Mouse (Mus musculus) heart, embryonic 13.5 days (tissue): ENCODE measurements around the gene Eif1. TPM values are rescaled to one million over a fixed set of nuclear protein-coding genes. Genes with fewer than 3 reads are reported as not detected.
A peak's percentile ranks its signal among the peaks of the same experiment; 100 is the strongest.

Experiments used
- ATAC-seq: fragments of 200-750 bp; cut with Nextera tagmentation; 2 replicates; pipeline ENCODE4 v1.8.0; 2017; ENCODE audit warnings: moderate TSS enrichment; ENCODE audit not compliant: insufficient number of reproducible peaks, low FRiP score, low TSS enrichment; ENCODE audit errors: extremely low read depth
- H3K27ac ChIP-seq: fragments of 300-500 bp; sonication (generic); replicated peaks from 2 replicates; pipeline ENCODE4 v1.5.1; 2015; ENCODE audit warnings: moderate library complexity, mild to moderate bottlenecking, inconsistent platforms
- H3K27me3 ChIP-seq: fragments of 300-500 bp; sonication (generic); replicated peaks from 2 replicates; pipeline ENCODE4 v1.6.1; 2015; ENCODE audit warnings: mild to moderate bottlenecking, inconsistent platforms
- H3K36me3 ChIP-seq: fragments of 300-500 bp; sonication (generic); 2 replicates; pipeline ENCODE4 v1.6.1; 2015; ENCODE audit warnings: mild to moderate bottlenecking, inconsistent platforms
- H3K4me1 ChIP-seq: fragments of 300-500 bp; sonication (generic); 2 replicates; pipeline ENCODE4 v1.6.1; 2015; ENCODE audit warnings: inconsistent platforms
- H3K4me2 ChIP-seq: fragments of 300-500 bp; sonication (generic); 2 replicates; pipeline ENCODE4 v1.6.1; 2015; ENCODE audit warnings: inconsistent platforms, mild to moderate bottlenecking, moderate library complexity
- H3K4me3 ChIP-seq: fragments of 300-500 bp; sonication (generic); 2 replicates; pipeline ENCODE4 v1.5.1; 2015; ENCODE audit warnings: moderate library complexity, mild to moderate bottlenecking, inconsistent platforms
- H3K9ac ChIP-seq: fragments of 300-500 bp; sonication (generic); 2 replicates; pipeline ENCODE4 v1.6.1; 2015; ENCODE audit warnings: inconsistent platforms, mild to moderate bottlenecking, moderate library complexity
- H3K9me3 ChIP-seq: fragments of 300-500 bp; sonication (generic); 2 replicates; pipeline ENCODE4 v1.6.1; 2016; ENCODE audit warnings: inconsistent platforms
- WGBS: fragments of 180-500 bp; shearing (Covaris S2); methylation state at CpG from one replicate; pipeline ENCODE4 v1.1.7; 2015; ENCODE audit warnings: mixed read lengths; 5-methylcytosine and 5-hydroxymethylcytosine counted together
- polyA plus RNA-seq: library from polyadenylated mRNA; unstranded; fragments of >200 nt; fragmentation: Nextera tagmentation; extraction: Ambion mirVana; gene quantifications from 2 replicates; pipeline ENCODE4 v1.2.1, GENCODE M21; 2015

Gene Eif1
- polyA plus RNA-seq, result 1,570 and 1,681 TPM in 2 replicates

DNA sequence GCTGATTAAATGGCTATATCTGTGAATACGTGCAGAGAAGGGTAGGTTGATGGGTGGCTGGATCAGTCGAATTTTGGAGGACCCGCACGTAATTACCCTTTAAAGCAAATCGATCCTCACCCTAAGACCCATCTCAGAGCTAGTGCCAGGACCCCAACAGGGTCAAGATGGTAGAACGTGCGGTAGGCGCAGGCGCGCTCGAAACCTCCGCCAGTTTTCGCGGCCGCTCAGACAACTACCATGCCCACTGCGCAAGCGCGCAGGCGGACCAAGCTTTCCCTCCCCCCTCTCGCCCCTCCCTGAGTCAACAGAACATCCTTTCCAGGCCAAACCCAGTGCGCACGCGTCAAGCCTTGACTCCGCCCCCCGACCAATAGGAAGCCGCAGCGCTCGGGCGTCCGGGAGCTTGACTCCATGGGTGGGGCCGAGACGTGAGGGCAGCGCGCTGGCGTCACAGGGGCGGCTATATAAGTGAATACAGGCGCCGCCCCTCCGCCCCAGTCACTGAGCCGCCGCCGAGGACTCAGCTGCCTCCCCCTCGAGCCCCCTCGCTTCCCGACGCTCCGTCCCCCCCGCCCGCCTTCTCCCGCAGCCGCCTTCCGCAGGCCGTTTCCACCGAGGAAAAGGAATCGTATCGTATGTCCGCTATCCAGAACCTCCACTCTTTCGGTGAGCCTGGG, at the start of gene Eif1:
Gene Eif1, plus strand, starts transcription at position 394 of the 680 bp plus-strand sequence.
- under 1% methylated on average over 42 of the region's 58 CpGs for WGBS
- no peaks in the 10 kb centered on the region for H3K9me3 ChIP-seq
- peak within 1 kb of the TSS; percentile 100 for H3K9ac ChIP-seq
- ATAC-seq, result peak; percentile 88
- H3K4me1 ChIP-seq, result peaks cover 16% of the 10 kb centered on the region
- H3K4me2 ChIP-seq, result peak within 1 kb of the TSS; percentile 92
- peak within 1 kb of the TSS; percentile 100 for H3K27ac ChIP-seq
- peaks cover 26% of the 10 kb centered on the region for H3K36me3 ChIP-seq
- H3K27me3 ChIP-seq, result no peaks in the 10 kb centered on the region
- peak within 1 kb of the TSS; percentile 87 for H3K4me3 ChIP-seq

GRCm38 (mm10) chr11:100271878-100272277, 47.8 kb upstream of the Eif1 start:
- Histone ChIP-seq H3K27ac (no peak overlapping the region), H3K9ac (no peak overlapping the region), H3K27me3 (peaks cover 30% of the 10 kb centered on the region), H3K4me1 (peaks cover 7% of the 10 kb centered on the region), H3K4me3 (no peak overlapping the region), H3K36me3 (no peaks in the 10 kb centered on the region), H3K9me3 (no peaks in the 10 kb centered on the region), H3K4me2 (no peak overlapping the region)
- WGBS, result 84% methylated on average over 1 of the region's 1 CpGs
- ATAC-seq, result no peak

GRCm38 (mm10) chr11:100274719-100275118, 45.0 kb upstream of the Eif1 start:
- Histone ChIP-seq H3K4me1 (peaks cover 7% of the 10 kb centered on the region), H3K9ac (no peak overlapping the region), H3K4me2 (no peak overlapping the region), H3K27ac (no peak overlapping the region), H3K4me3 (no peak overlapping the region), H3K36me3 (no peaks in the 10 kb centered on the region), H3K27me3 (peaks cover 28% of the 10 kb centered on the region), H3K9me3 (no peaks in the 10 kb centered on the region)
- WGBS, result 72% methylated on average over 7 of the region's 7 CpGs
- no peak; the same call in 1 of the 2 replicates for ATAC-seq

DNA sequence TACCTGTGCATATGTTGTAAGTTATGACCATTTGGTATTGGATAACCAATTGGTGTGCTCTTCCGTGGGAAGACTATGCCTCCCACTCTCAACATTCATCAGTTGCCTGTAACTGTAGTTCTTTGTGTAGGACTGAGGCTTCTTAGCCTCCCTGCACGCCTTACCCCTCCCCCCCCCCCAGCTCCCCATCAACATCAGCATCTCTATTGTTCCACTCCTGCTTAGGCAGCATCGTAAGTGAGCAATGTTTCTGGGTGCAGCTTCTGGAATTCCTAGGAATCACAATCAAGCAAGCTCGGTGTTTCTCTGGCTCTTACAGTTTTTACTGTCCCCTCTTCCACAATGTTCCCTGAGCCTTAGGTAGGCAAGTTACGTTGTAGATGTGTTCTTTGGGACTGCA, 44.2 kb upstream of the Eif1 start:
- no peak overlapping the region for H3K4me2 ChIP-seq
- WGBS, result 51% methylated on average over 5 of the region's 5 CpGs
- H3K27ac ChIP-seq, result no peak overlapping the region
- no peaks in the 10 kb centered on the region for H3K36me3 ChIP-seq
- H3K27me3 ChIP-seq, result peaks cover 26% of the 10 kb centered on the region
- no peak for ATAC-seq
- H3K9me3 ChIP-seq, result no peaks in the 10 kb centered on the region
- peaks cover 7% of the 10 kb centered on the region for H3K4me1 ChIP-seq
- no peak overlapping the region for H3K4me3 ChIP-seq
- no peak overlapping the region for H3K9ac ChIP-seq

- H3K4me2 ChIP-seq, result no peak overlapping the region
- peaks cover 7% of the 10 kb centered on the region for H3K4me1 ChIP-seq
- no peak overlapping the region for H3K4me3 ChIP-seq
- 61% methylated on average over 15 of the region's 15 CpGs for WGBS
- no peak for ATAC-seq
- H3K36me3 ChIP-seq, result no peaks in the 10 kb centered on the region
- no peak overlapping the region for H3K9ac ChIP-seq
- H3K27ac ChIP-seq, result no peak overlapping the region
- H3K27me3 ChIP-seq, result peaks cover 8% of the 10 kb centered on the region; the same call in 1 of the 2 replicates
- H3K9me3 ChIP-seq, result no peaks in the 10 kb centered on the region
Observed at GRCm38 (mm10) chr11:100277726-100278480, 41.8 kb upstream of the Eif1 start.

DNA sequence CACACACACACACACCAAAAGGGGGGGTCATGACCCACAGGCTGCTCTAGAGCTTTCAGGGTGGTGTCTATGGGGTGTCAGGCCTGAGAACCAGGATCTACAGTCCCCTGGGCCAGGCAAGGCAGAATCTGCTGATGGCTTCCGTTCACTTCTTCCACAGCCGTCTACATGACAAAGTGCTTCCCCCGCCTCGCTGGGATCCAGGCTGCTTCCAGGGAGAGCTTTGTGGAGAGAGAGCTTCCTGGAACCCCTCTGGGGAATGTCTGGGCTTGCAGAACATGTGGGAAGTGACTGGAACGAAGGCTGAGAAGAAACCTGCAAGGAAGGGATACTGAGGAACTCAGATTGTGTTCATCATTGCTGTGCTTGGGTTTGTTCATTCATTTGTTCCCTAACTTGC, 40.9 kb upstream of the Eif1 start:
- WGBS, result 58% methylated on average over 5 of the region's 5 CpGs
- Histone ChIP-seq H3K4me2 (no peak overlapping the region), H3K9ac (no peak overlapping the region), H3K27me3 (peaks cover 8% of the 10 kb centered on the region; the same call in 1 of the 2 replicates), H3K4me3 (no peak overlapping the region), H3K4me1 (peaks cover 4% of the 10 kb centered on the region), H3K9me3 (no peaks in the 10 kb centered on the region), H3K36me3 (no peaks in the 10 kb centered on the region), H3K27ac (no peak overlapping the region)
- ATAC-seq, result no peak

DNA sequence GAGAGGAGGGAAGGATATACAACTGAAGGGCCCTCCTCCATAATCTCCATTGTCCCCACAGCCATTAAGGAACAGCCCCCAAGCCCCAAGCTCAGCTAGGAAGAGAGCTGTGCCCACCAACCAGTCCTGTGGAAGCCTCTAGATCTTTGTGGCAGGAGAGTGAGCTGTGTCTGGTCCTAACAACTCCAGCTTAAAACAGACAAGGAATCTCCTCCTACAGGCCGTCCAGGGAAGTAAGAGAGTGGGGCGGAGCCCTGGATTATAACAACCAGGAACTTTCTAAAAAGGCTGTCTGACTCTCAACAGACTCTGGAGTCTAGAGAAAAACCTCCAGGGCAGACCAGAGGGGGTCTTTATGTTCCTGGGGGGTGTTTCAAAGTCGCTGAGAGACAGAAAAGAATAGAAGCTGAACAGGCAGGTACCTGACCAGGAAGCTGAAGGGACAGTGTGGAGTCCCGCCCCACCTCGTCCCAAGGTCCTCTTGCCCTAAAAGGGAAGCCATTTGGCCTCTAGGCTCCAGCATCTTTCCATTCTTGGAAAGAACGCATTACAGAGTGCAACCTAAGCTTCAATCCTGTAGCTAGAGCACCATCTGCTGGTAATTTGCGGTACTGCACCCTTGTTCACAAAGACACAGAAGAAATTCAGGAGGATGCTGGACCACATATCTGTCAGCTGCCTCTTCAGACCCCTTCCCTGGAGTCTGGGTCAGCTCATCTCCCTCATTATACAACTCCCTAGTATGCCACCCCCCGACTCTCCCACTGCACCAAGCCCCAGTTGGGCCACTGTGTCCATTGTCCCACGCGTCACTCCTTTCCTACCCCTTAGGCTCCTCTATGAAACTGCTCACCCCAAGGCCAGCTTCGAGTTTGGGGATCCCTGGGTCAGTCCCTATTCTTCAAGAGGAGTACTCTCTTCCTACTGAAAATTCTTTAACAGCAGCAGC, 37.8 kb upstream of the Eif1 start:
- H3K27me3 ChIP-seq, result peaks cover 9% of the 10 kb centered on the region; the same call in 1 of the 2 replicates
- H3K4me3 ChIP-seq, result no peak overlapping the region
- ATAC-seq, result no peak
- no peak overlapping the region for H3K27ac ChIP-seq
- no peaks in the 10 kb centered on the region for H3K9me3 ChIP-seq
- H3K4me1 ChIP-seq, result 0 out of 2 replicates have a peak, but pooled peaks cover 1% of the 10 kb centered on the region
- H3K4me2 ChIP-seq, result no peak overlapping the region
- no peak overlapping the region for H3K9ac ChIP-seq
- 19% methylated on average over 11 of the region's 11 CpGs for WGBS
- H3K36me3 ChIP-seq, result no peaks in the 10 kb centered on the region

DNA sequence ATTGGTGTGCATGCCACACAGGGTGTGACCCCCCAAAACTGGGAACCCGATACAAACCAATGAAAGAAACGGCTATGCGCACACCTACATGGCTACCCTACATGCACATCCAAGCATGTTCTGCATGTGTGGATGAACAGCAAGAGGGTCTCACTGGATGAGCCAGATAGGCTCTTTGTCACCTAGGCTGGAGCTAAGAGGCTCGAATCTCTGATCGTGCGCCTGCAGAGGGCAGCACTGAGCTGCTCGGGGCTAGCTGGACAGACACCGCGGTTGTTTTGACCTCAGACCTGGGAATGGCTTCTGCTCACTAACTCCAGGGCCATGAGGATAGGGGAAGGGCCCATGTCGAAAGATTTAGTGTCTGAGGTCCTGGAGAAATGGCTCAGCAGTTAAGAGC, 37.1 kb upstream of the Eif1 start:
- Histone ChIP-seq H3K9ac (no peak overlapping the region), H3K36me3 (no peaks in the 10 kb centered on the region), H3K27me3 (0 out of 2 replicates have a peak, but pooled peaks cover 9% of the 10 kb centered on the region), H3K4me3 (no peak overlapping the region), H3K9me3 (no peaks in the 10 kb centered on the region), H3K27ac (no peak overlapping the region), H3K4me1 (0 out of 2 replicates have a peak, but pooled peaks cover 6% of the 10 kb centered on the region), H3K4me2 (no peak overlapping the region)
- no peak for ATAC-seq
- 21% methylated on average over 10 of the region's 10 CpGs for WGBS

- H3K27ac ChIP-seq, result no peak overlapping the region
- H3K4me1 ChIP-seq, result peaks cover 20% of the 10 kb centered on the region
- WGBS, result 67% methylated on average over 4 of the region's 4 CpGs
- no peak overlapping the region for H3K4me2 ChIP-seq
- H3K4me3 ChIP-seq, result no peak overlapping the region
- H3K9me3 ChIP-seq, result no peaks in the 10 kb centered on the region
- no peaks in the 10 kb centered on the region for H3K36me3 ChIP-seq
- H3K27me3 ChIP-seq, result 0 out of 2 replicates have a peak, but pooled peaks cover 4% of the 10 kb centered on the region
- ATAC-seq, result no peak
- H3K9ac ChIP-seq, result no peak overlapping the region
Observed at GRCm38 (mm10) chr11:100284988-100285387, 34.7 kb upstream of the Eif1 start.

- Histone ChIP-seq H3K4me1 (peaks cover 36% of the 10 kb centered on the region), H3K9me3 (no peaks in the 10 kb centered on the region), H3K27ac (no peak overlapping the region), H3K4me2 (no peak overlapping the region), H3K36me3 (no peaks in the 10 kb centered on the region), H3K4me3 (no peak overlapping the region), H3K27me3 (0 out of 2 replicates have a peak, but pooled peaks cover 4% of the 10 kb centered on the region), H3K9ac (no peak overlapping the region)
- 48% methylated on average over 10 of the region's 10 CpGs for WGBS
- no peak; the same call in 1 of the 2 replicates for ATAC-seq
Observed at GRCm38 (mm10) chr11:100287024-100287423, 32.7 kb upstream of the Eif1 start.

- Histone ChIP-seq H3K4me1 (peaks cover 36% of the 10 kb centered on the region), H3K36me3 (no peaks in the 10 kb centered on the region), H3K4me2 (no peak overlapping the region), H3K9me3 (no peaks in the 10 kb centered on the region), H3K27ac (no peak overlapping the region), H3K4me3 (no peak overlapping the region), H3K9ac (no peak overlapping the region), H3K27me3 (peaks cover 12% of the 10 kb centered on the region; the same call in 1 of the 2 replicates)
- ATAC-seq, result no peak
- WGBS, result 80% methylated on average over 6 of the region's 6 CpGs
Observed at GRCm38 (mm10) chr11:100288942-100289341, 30.7 kb upstream of the Eif1 start.
